Mouse (Mus musculus): ENCODE measurements around the gene Ecel1.

GRCm38 (mm10) chr1:87141550-87141949, 14.8 kb downstream of the Ecel1 start:
- no peak for TF ChIP-seq CTCF (IDR thresholded peaks at IDR 0.05; ENCODE audit: extremely low read depth, insufficient read depth, low read length)
- TF ChIP-seq POLR2A (IDR thresholded peaks at IDR 0.05; ENCODE audit: extremely low read depth, insufficient read depth, low read length), result no peak

All from cortical plate, adult 2 months (tissue).